ENCODE assay signal across 21 mouse cellular contexts in the genomic region with DNA sequence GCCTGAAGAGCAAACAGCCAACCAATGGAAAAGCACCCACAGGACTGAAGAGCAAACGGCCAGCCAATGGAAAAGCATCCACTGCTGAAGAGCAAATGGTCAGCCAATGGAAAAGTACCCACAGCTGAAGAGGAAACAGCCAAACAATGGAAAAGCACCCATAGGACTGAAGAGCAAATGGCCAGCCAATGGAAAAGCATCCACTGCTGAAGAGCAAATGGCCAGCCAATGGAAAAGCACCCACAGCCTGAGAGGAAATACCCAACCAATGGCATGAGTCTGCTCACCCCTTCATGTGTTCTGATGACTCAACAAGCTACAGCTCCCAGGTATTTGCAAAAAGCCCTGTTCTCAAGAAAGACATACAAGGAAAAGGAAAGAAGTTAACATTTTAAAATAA.
DNase-seq lines count a peak whose midpoint lies in the region; TF ChIP-seq lines count a peak whose summit lies in the region.
"Had no signal": no experiment of that assay in that cellular context is flagged by ENCODE, and none has a peak within 500 bp of the region (broad histone marks: within the 10 kb centered on the region; RNA-seq: fewer than 3 reads in every experiment).

No protein-coding gene starts in this region.

- no peak for TF ChIP-seq POLR2A in MEL (IDR thresholded peaks at IDR 0.05; ENCODE audit: control insufficient read depth in 1 of 2, insufficient read depth in 1 of 2, low read depth in 1 of 2, low read length in 2 of 2, poor library complexity in 1 of 2)

- no peaks in the 10 kb centered on the region for H3K27me3 ChIP-seq in heart, embryonic 10.5 days (ENCODE audit: insufficient read depth, poor library complexity, severe bottlenecking)
- H3K27me3 ChIP-seq in MEL (ENCODE audit: control insufficient read depth in 1 of 2, insufficient read depth in 2 of 2, low read length in 2 of 2), result no peaks in the 10 kb centered on the region
- H3K27me3 ChIP-seq: embryonic facial prominence, embryonic 13.5 days; embryonic facial prominence, embryonic 15.5 days; forebrain, embryonic 12.5 days had no signal

- no peak for TF ChIP-seq EP300 in MEL (IDR thresholded peaks at IDR 0.05; ENCODE audit: low read depth in 1 of 2, low read length in 2 of 2)

- no peaks in the 10 kb centered on the region for H3K79me2 ChIP-seq in MEL (ENCODE audit: control insufficient read depth, insufficient read depth, low read length, poor library complexity)

- no peak overlapping the region for H3K9ac ChIP-seq in MEL (ENCODE audit: control insufficient read depth, low read depth, low read length, poor library complexity, severe bottlenecking)
- H3K9ac ChIP-seq: embryonic facial prominence, embryonic 13.5 days; embryonic facial prominence, embryonic 15.5 days; forebrain, embryonic 12.5 days had no signal

- WGBS in heart, embryonic 10.5 days, result 95% methylated on average over 1 of the region's 1 CpGs

- DNase-seq in heart, adult 11 months, result peak; percentile 68
- DNase-seq in heart, embryonic 10.5 days (ENCODE audit: low spot score), result no peak
- peak; percentile 52 for DNase-seq in MEL (ENCODE audit: low read depth, low spot score)
- no peak for DNase-seq in ovary, adult 18-20 months (ENCODE audit: low spot score)
- DNase-seq in frontal cortex, postnatal 10 days (ENCODE audit: low spot score in 2 of 2), result no peak
- DNase-seq: adrenal gland, adult 2 months; adrenal gland, postnatal 10 days; adrenal gland, postnatal 25 days; cerebellum, adult 11 months; cerebellum, adult 18-20 months; cerebellum, adult 8-10 months; cerebellum, adult 9-11 months; cerebellum, postnatal 14 days; cerebellum, postnatal 36 days; embryo, embryonic 11 days had no signal

- no peaks in the 10 kb centered on the region for H3K36me3 ChIP-seq in heart, embryonic 10.5 days
- peaks cover 0 to 11% of the 10 kb centered on the region in 2 experiments; a peak in 2 of 4 replicates for H3K36me3 ChIP-seq in MEL (ENCODE audit: control insufficient read depth in 1 of 2, insufficient read depth in 2 of 2, low read length in 2 of 2)
- H3K36me3 ChIP-seq: embryonic facial prominence, embryonic 13.5 days; embryonic facial prominence, embryonic 15.5 days; forebrain, embryonic 10.5 days; forebrain, embryonic 12.5 days; G1E had no signal

- TF ChIP-seq RAD21 in MEL (IDR thresholded peaks at IDR 0.05; ENCODE audit: low read depth, low read length), result no peak

- no peaks in the 10 kb centered on the region for H3K9me3 ChIP-seq in heart, embryonic 10.5 days
- H3K9me3 ChIP-seq in MEL (replicated peaks; ENCODE audit: insufficient read depth, low read length), result no peaks in the 10 kb centered on the region
- H3K9me3 ChIP-seq: embryonic facial prominence, embryonic 13.5 days; embryonic facial prominence, embryonic 15.5 days; forebrain, embryonic 10.5 days; forebrain, embryonic 12.5 days had no signal

- no peak overlapping the region for H3K4me3 ChIP-seq in heart, embryonic 10.5 days
- H3K4me3 ChIP-seq in MEL (ENCODE audit: control insufficient read depth in 1 of 2, insufficient read depth in 1 of 2, low read depth in 2 of 2, low read length in 2 of 2), result no peak overlapping the region
- H3K4me3 ChIP-seq: embryonic facial prominence, embryonic 13.5 days; embryonic facial prominence, embryonic 15.5 days; erythroblast, embryonic 14.5 days; forebrain, embryonic 10.5 days; forebrain, embryonic 12.5 days had no signal

- peaks cover 9% of the 10 kb centered on the region for H3K4me1 ChIP-seq in heart, embryonic 10.5 days
- H3K4me1 ChIP-seq in MEL (ENCODE audit: control insufficient read depth in 1 of 2, insufficient read depth in 2 of 2, low read length in 2 of 2), result peaks cover 0 to 16% of the 10 kb centered on the region in 2 experiments; a peak in 2 of 4 replicates
- H3K4me1 ChIP-seq: embryonic facial prominence, embryonic 15.5 days; forebrain, embryonic 10.5 days; forebrain, embryonic 12.5 days had no signal

- TF ChIP-seq CTCF in MEL (IDR thresholded peaks at IDR 0.05 in 2 of 3, conservative IDR thresholded peaks at IDR 0.05 in 1 of 3; ENCODE audit: control insufficient read depth in 1 of 3, insufficient read depth in 1 of 3, low read depth in 2 of 3, low read length in 3 of 3, poor library complexity in 1 of 3, severe bottlenecking in 1 of 3), result no peak

- H3K27ac ChIP-seq in heart, embryonic 10.5 days, result no peak overlapping the region
- no peak overlapping the region for H3K27ac ChIP-seq in MEL (ENCODE audit: control insufficient read depth, low read depth, low read length)
- H3K27ac ChIP-seq: embryonic facial prominence, embryonic 13.5 days; embryonic facial prominence, embryonic 15.5 days; forebrain, embryonic 10.5 days; forebrain, embryonic 12.5 days had no signal

TF ChIP-seq in MEL, 35 proteins besides CTCF, POLR2A, EP300 and RAD21:
- no peak for TF ChIP-seq CHD1 (IDR thresholded peaks at IDR 0.05; ENCODE audit: low read depth, low read length)
- TF ChIP-seq TBP (IDR thresholded peaks at IDR 0.05; ENCODE audit: low read depth, low read length), result no peak
- no peak for TF ChIP-seq BHLHE40 (IDR thresholded peaks at IDR 0.05; ENCODE audit: borderline replicate concordance, low read depth, low read length)
- TF ChIP-seq ZKSCAN1 (IDR thresholded peaks at IDR 0.05; ENCODE audit: low read depth, low read length), result no peak
- no peak for TF ChIP-seq MEF2A (IDR thresholded peaks at IDR 0.05; ENCODE audit: extremely low read depth, insufficient replicate concordance, low read depth, low read length, poor library complexity, severe bottlenecking)
- TF ChIP-seq ETS1 (IDR thresholded peaks at IDR 0.05; ENCODE audit: low read depth, low read length), result no peak
- TF ChIP-seq NRF1 (IDR thresholded peaks at IDR 0.05; ENCODE audit: insufficient read depth, low read depth, low read length, poor library complexity, severe bottlenecking), result no peak
- no peak for TF ChIP-seq HCFC1 (IDR thresholded peaks at IDR 0.05; ENCODE audit: low read depth, low read length)
- TF ChIP-seq MAX (IDR thresholded peaks at IDR 0.05; ENCODE audit: low read length), result no peak
- no peak for TF ChIP-seq NELFE (IDR thresholded peaks at IDR 0.05; ENCODE audit: low read depth, low read length)
- TF ChIP-seq MAFK (IDR thresholded peaks at IDR 0.05; ENCODE audit: borderline replicate concordance, low read depth, low read length), result no peak
- no peak for TF ChIP-seq SMC3 (IDR thresholded peaks at IDR 0.05; ENCODE audit: low read depth, low read length)
- TF ChIP-seq CHD2 (IDR thresholded peaks at IDR 0.05; ENCODE audit: low read length), result no peak
- TF ChIP-seq TCF12 (IDR thresholded peaks at IDR 0.05; ENCODE audit: low read depth, low read length), result no peak
- TF ChIP-seq GABPA (IDR thresholded peaks at IDR 0.05; ENCODE audit: low read depth, low read length), result no peak
- no peak for TF ChIP-seq ZMIZ1 (IDR thresholded peaks at IDR 0.05; ENCODE audit: low read depth, low read length)
- no peak for TF ChIP-seq USF1 (IDR thresholded peaks at IDR 0.05; ENCODE audit: low read depth, low read length)

Comparison
In these comparisons a context has a peak if more than half of its experiments do, and no peak if none do; other contexts are left out.
1. DNase-seq: peak in heart, adult 11 months (single experiment) and MEL (single experiment); none in heart, embryonic 10.5 days (single experiment), ovary, adult 18-20 months (single experiment) and frontal cortex, postnatal 10 days (0 of 2).